Mouse (Mus musculus): ENCODE measurements around the gene Wdr89.

- TF ChIP-seq CTCF (IDR thresholded peaks at IDR 0.05) (no peak), EP300 (IDR thresholded peaks at IDR 0.05) (no peak)
Measured at GRCm38 (mm10) chr12:75671759-75672315, 2.5 kb upstream of the Wdr89 start.

All from lung, postnatal 0 days (tissue).